Mouse (Mus musculus) leukemia stem cell, adult 10-12 weeks (primary cell): ENCODE results near the gene 2010111I01Rik. TPM values are rescaled to one million over a fixed set of nuclear protein-coding genes. Genes with fewer than 3 reads are reported as not detected.

Source experiments
- polyA plus RNA-seq: library from polyadenylated mRNA; stranded (reverse); fragments of >175 nt; gene quantifications from 2 replicates; pipeline ENCODE4 v1.2.3, GENCODE M21; 2012; ENCODE audit warnings: low replicate concordance

Gene 2010111I01Rik
- 30.1 and 68.4 TPM in 2 replicates for polyA plus RNA-seq

GRCm38 (mm10) chr13:62964640-62965311 lies at the start of gene 2010111I01Rik:
Gene 2010111I01Rik (plus strand): TSS chr13:62964893.

Other genes with a start within 250 kb of the 2010111I01Rik start
- gene Platr25, start 204.2 kb upstream of the 2010111I01Rik start, polyA plus RNA-seq, result 0.55 and 0.67 TPM in 2 replicates
- gene Gm5141, start 179.1 kb upstream of the 2010111I01Rik start, polyA plus RNA-seq, result 0.14 TPM in 1 of 2 replicates, not detected in the other
- gene Fbp2, start 106.5 kb upstream of the 2010111I01Rik start, polyA plus RNA-seq, result not detected in 2 replicates
- not detected in 2 replicates for gene Fbp1, start 76.6 kb upstream of the 2010111I01Rik start, polyA plus RNA-seq